Mouse (Mus musculus) macrophage (primary cell): ENCODE results near the gene Dusp16. TPM values are rescaled to one million over a fixed set of nuclear protein-coding genes. Genes with fewer than 3 reads are reported as not detected.

ENCODE experiments used
- H3K27ac ChIP-seq: fragments of 350-480 bp; formaldehyde crosslinking; 2 replicates; pipeline ENCODE4 v1.9.0; 2021
- H3K36me3 ChIP-seq: fragments of 350-480 bp; formaldehyde crosslinking; 2 replicates; pipeline ENCODE4 v1.9.0; 2021; ENCODE audit errors: inconsistent target
- H3K4me3 ChIP-seq: fragments of 350-480 bp; formaldehyde crosslinking; 2 replicates; pipeline ENCODE4 v1.9.0; 2021; ENCODE audit errors: inconsistent target
- H3K79me2 ChIP-seq: fragments of 350-480 bp; formaldehyde crosslinking; 2 replicates; pipeline ENCODE4 v1.9.0; 2021; ENCODE audit errors: inconsistent target
- WGBS: methylation state at CpG from one replicate; pipeline ENCODE4 v1.1.7; 2026; ENCODE audit warnings: inconsistent platforms; ENCODE audit not compliant: missing documents; 5-methylcytosine and 5-hydroxymethylcytosine counted together
- polyA plus RNA-seq: library from polyadenylated mRNA; stranded (reverse); fragments of 250-400 nt; gene quantifications from 3 replicates; pipeline ENCODE4 v1.2.4, GENCODE M21; 2018; ENCODE audit warnings: inconsistent platforms

Gene Dusp16
- polyA plus RNA-seq, 1 experiment from 2014 or later, result 5.5 TPM

DNA sequence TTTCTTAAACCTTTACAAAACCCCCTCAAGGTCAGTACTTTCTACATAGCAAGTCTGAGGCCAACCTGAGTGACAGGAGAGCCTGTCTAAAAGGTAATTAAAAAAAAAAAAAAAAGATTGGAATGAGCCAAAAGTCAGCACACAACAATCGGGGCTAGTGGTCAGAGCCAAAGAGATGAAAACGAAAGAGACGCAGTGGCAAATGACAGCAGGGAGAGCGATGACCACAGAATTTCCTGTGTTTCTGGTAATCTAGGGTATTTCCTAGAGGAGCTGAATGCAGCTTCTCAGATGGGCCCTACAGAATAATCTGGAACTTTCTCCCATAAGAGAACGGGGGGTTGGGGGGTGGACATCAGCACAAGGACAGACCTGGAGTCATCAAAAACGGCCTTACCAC, 13.7 kb upstream of the Dusp16 start:
- Histone ChIP-seq H3K79me2 (no peaks in the 10 kb centered on the region), H3K27ac (no peak overlapping the region), H3K4me3 (no peak overlapping the region), H3K36me3 (no peaks in the 10 kb centered on the region)
- 48% methylated on average over 6 of the region's 6 CpGs for WGBS

DNA sequence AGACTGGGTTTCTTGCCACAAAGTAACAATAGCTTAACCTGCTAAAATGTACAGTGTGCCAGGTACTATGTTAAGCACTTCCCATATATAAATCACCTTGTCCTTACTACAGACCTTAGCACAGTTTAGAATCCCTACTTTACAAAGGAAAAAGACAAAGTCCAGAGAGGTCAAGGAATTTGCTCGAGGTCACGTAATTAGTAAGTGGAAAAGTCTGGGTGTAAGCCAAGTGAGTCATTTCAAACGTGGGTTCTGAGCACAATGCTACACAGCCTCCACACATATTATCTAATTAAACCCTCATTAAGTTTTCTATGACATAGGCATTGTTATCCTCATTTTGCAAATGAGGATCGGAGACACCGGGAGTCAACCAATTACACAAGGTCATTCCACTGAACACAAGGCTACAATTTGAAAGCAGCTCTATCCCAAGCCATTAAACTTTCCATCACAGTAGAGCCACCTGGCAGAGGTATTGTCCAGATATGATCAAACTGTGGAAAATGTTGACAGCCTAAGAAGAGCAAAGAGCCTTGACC, 12.4 kb upstream of the Dusp16 start:
- WGBS, result 89% methylated on average over 5 of the region's 5 CpGs
- Histone ChIP-seq H3K36me3 (no peaks in the 10 kb centered on the region), H3K79me2 (no peaks in the 10 kb centered on the region), H3K27ac (no peak overlapping the region), H3K4me3 (no peak overlapping the region)

- H3K79me2 ChIP-seq, result no peaks in the 10 kb centered on the region
- WGBS, result 84% methylated on average over 9 of the region's 9 CpGs
- H3K27ac ChIP-seq, result no peak overlapping the region
- H3K4me3 ChIP-seq, result no peak overlapping the region
- H3K36me3 ChIP-seq, result no peaks in the 10 kb centered on the region
Observed at GRCm38 (mm10) chr6:134802641-134803043, 10.2 kb upstream of the Dusp16 start.

DNA sequence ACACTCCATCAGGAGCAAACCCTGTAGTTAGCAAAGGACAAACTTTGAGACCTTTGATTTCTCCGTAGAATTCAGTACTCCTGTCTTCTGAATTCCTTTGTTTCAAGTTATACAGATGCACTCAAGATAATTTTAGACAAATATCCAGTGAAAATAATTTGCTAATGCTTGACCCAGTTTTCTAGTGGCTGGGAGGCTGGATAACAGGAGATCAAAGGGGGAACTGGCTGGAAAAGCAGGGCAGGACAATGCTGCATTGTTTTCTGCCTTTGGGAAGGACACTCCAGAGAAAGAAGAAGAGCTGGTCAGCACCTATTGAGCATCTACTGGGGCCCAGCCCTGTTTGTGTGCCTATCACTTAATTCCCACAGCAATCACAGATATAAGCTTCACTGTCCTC, 9.1 kb upstream of the Dusp16 start:
- Histone ChIP-seq H3K79me2 (no peaks in the 10 kb centered on the region), H3K36me3 (no peaks in the 10 kb centered on the region), H3K4me3 (no peak overlapping the region), H3K27ac (no peak overlapping the region)
- WGBS, result 93% methylated on average over 1 of the region's 1 CpGs

- Histone ChIP-seq H3K79me2 (no peaks in the 10 kb centered on the region), H3K36me3 (no peaks in the 10 kb centered on the region), H3K27ac (0 out of 2 replicates have a peak overlapping the region, but pooled peaks have one; percentile 16), H3K4me3 (no peak overlapping the region)
- WGBS, result 5% methylated on average over 10 of the region's 10 CpGs
Observed at GRCm38 (mm10) chr6:134796297-134796696, 3.9 kb upstream of the Dusp16 start.

DNA sequence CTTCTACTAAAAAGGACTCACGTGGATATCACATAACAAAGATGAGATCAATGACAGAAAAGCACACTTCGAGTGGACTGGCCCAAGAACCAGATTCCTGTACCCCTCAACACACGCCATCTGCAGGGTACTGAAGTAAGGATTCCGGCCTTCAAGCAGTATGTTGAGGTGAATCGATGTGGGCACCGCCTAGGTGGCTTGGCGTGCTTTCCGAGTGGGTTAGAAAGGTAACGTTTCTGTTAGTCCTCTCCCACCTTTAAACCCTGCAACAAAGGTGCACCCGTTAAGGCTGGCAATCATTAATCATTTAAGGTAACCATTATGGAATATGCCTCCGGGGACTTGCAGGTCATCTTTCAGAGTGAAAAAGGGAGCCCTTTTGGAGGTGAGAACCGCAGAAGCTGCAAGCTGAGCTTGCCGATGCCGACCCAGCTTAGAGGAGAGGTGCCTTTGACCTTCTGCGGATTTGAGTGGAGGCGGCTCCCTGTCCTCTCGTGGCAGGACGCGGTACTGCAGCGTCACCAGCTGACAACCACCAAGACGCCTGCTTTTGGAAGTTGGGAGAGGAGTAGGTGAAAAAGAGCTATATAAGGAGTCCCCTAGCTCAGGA, 1.6 kb upstream of the Dusp16 start:
- H3K27ac ChIP-seq, result no peak overlapping the region
- H3K36me3 ChIP-seq, result no peaks in the 10 kb centered on the region
- no peak overlapping the region for H3K4me3 ChIP-seq
- peaks cover 19% of the 10 kb centered on the region for H3K79me2 ChIP-seq
- 25% methylated on average over 21 of the region's 21 CpGs for WGBS

- WGBS, result 70% methylated on average over 21 of the region's 21 CpGs
- no peak overlapping the region for H3K27ac ChIP-seq
- peaks cover 27% of the 10 kb centered on the region for H3K79me2 ChIP-seq
- H3K4me3 ChIP-seq, result peak overlapping the region; percentile 26
- H3K36me3 ChIP-seq, result no peaks in the 10 kb centered on the region
Observed at GRCm38 (mm10) chr6:134793046-134793806, 801 bp upstream of the Dusp16 start.

GRCm38 (mm10) chr6:134791251-134792118, 940 bp downstream of the Dusp16 start:
- peak overlapping the region; percentile 61 for H3K27ac ChIP-seq
- peaks cover 44% of the 10 kb centered on the region for H3K79me2 ChIP-seq
- WGBS, result under 1% methylated on average over 42 of the region's 46 CpGs
- H3K4me3 ChIP-seq, result peak overlapping the region; percentile 76
- H3K36me3 ChIP-seq, result no peaks in the 10 kb centered on the region

GRCm38 (mm10) chr6:134789100-134789499, 3.3 kb downstream of the Dusp16 start:
- WGBS, result 94% methylated on average over 2 of the region's 6 CpGs
- no peak overlapping the region for H3K27ac ChIP-seq
- H3K36me3 ChIP-seq, result no peaks in the 10 kb centered on the region
- H3K4me3 ChIP-seq, result no peak overlapping the region
- peaks cover 68% of the 10 kb centered on the region for H3K79me2 ChIP-seq

GRCm38 (mm10) chr6:134786426-134786825, 6.0 kb downstream of the Dusp16 start:
- 65% methylated on average over 3 of the region's 3 CpGs for WGBS
- Histone ChIP-seq H3K36me3 (no peaks in the 10 kb centered on the region), H3K79me2 (peaks cover 91% of the 10 kb centered on the region), H3K27ac (no peak overlapping the region), H3K4me3 (no peak overlapping the region)

- Histone ChIP-seq H3K4me3 (no peak overlapping the region), H3K27ac (no peak overlapping the region), H3K36me3 (no peaks in the 10 kb centered on the region), H3K79me2 (peaks cover 94% of the 10 kb centered on the region)
- WGBS, result 92% methylated on average over 7 of the region's 7 CpGs
Observed at GRCm38 (mm10) chr6:134782900-134783299, 9.5 kb downstream of the Dusp16 start.

DNA sequence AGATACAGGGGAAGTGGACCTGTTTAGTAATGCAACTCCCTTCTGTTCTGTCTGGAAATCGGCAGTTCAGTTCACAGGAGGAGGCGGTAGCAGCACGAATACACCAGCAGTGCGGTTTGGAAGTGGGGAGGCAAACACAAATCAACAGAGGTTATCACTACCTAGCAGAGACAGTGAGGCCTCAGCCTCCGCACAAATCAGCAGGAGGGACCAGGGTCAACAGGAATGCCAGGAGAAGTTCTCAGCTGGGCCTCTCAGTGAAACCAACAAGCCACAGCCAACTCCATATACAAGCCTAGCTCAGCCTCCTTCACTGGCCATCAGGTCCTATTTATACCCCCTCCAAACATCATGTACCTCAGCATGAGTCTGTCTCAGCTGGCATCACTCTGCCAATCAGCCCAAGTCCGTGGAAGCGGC, 10.9 kb downstream of the Dusp16 start:
- Histone ChIP-seq H3K4me3 (no peak overlapping the region), H3K79me2 (peaks cover 89% of the 10 kb centered on the region), H3K36me3 (no peaks in the 10 kb centered on the region), H3K27ac (no peak overlapping the region)
- 94% methylated on average over 7 of the region's 7 CpGs for WGBS

GRCm38 (mm10) chr6:134780024-134780423, 12.4 kb downstream of the Dusp16 start:
- peaks cover 74% of the 10 kb centered on the region for H3K79me2 ChIP-seq
- H3K4me3 ChIP-seq, result no peak overlapping the region
- no peaks in the 10 kb centered on the region for H3K36me3 ChIP-seq
- whole genome bisulfite sequencing, result 100% methylated on average over 1 of the region's 2 CpGs
- H3K27ac ChIP-seq, result no peak overlapping the region

GRCm38 (mm10) chr6:134773961-134774360, 18.5 kb downstream of the Dusp16 start:
- peaks cover 26% of the 10 kb centered on the region for H3K79me2 ChIP-seq
- no peak overlapping the region for H3K4me3 ChIP-seq
- WGBS, result 92% methylated on average over 3 of the region's 3 CpGs
- no peak overlapping the region for H3K27ac ChIP-seq
- H3K36me3 ChIP-seq, result no peaks in the 10 kb centered on the region
